Mouse (Mus musculus) layer of hippocampus, adult 2 months (tissue): ENCODE results near the gene Gramd2. TPM values are rescaled to one million over a fixed set of nuclear protein-coding genes. Genes with fewer than 3 reads are reported as not detected.

ENCODE experiments used
- DNase-seq, 2 experiments: peaks; one replicate each; pipeline ENCODE4 v3.0.0; 2022; ENCODE audit warnings: low spot score in 2 of 2
- H3K27ac ChIP-seq: fragments of 200-600 bp; 2 replicates; pipeline ENCODE4 v1.8.1; 2022
- H3K4me3 ChIP-seq: fragments of 200-600 bp; 2 replicates; pipeline ENCODE4 v1.8.1; 2022; ENCODE audit warnings: mild to moderate bottlenecking
- CTCF ChIP-seq: fragments of 200-600 bp; conservative IDR thresholded peaks from 2 replicates; pipeline ENCODE4 v1.8.1; 2022; ENCODE audit warnings: antibody characterized with exemption, mild to moderate bottlenecking, moderate library complexity
- long read RNA-seq, 2 experiments: library from polyadenylated mRNA; stranded (forward); transcript quantifications; one replicate each; pipeline ENCODE4 v2.0.0; 2021; ENCODE audit warnings: borderline mapping rate in 2 of 2
- total RNA-seq, 2 experiments: library from RNA; stranded (reverse); gene quantifications; 2 replicates each; pipeline ENCODE4 v1.2.3; 2021

Gene Gramd2
- 1 to 10 TPM; 5.7 to 7.5 TPM for total RNA-seq
- long read RNA-seq, experiment 1, partial matches to known transcripts = 0 of 5 reads
- long read RNA-seq, experiment 1, other reads (novel, unspliced or antisense) = 5 of 5 reads
- long read RNA-seq, experiment 2, partial matches to known transcripts = 0 of 4 reads
- long read RNA-seq, experiment 2, other reads (novel, unspliced or antisense) = 4 of 4 reads

DNA sequence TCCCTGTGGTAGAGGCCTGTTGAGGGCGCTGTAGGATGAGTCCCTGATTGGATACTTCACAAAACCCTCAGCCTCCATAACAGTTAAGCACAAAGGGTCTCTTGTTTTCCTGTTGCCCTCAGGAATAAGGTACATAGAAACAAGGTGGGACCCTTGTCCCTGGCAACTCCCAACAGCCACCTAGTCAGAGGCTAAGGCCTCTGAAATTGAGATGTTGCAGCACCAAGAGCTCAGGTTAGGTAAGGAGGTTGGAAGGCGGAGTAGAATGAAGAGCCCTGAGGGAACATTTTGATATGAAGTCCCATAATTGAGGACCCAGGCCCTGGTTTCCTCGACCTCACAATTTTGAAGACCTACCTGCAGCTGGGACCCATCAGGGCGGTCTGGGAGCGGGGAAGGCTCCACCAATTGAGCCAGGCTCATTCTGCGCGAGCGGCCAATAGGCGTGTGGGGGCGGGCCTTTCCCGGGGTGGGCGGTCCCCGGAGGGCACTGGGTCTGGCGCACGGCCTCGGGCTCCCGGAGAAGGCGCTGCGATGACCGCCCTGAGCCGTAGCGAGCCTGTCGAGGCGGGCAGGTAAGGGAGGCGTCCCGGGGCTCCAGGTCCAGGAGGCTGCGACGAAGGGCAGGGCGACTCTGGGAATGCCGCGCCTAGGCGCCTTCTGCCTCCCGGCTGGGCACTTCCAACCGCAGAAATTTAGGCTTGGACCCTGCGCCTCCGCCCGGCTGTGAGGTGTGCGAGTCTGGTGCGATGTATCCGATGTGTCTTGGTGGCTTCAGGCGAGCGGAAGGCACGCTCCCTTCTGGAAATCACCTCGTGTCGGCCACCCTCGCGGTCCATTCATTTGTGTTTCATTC is at the start of gene Gramd2:
Gene Gramd2, plus strand, starts transcription at position 467 of the 856 bp plus-strand sequence.
- peak; percentile 66 to 78 for DNase-seq
- Histone ChIP-seq H3K4me3 (peak within 1 kb of the TSS; percentile 70), H3K27ac (peak within 1 kb of the TSS; percentile 64)
- no peak for TF ChIP-seq CTCF

DNA sequence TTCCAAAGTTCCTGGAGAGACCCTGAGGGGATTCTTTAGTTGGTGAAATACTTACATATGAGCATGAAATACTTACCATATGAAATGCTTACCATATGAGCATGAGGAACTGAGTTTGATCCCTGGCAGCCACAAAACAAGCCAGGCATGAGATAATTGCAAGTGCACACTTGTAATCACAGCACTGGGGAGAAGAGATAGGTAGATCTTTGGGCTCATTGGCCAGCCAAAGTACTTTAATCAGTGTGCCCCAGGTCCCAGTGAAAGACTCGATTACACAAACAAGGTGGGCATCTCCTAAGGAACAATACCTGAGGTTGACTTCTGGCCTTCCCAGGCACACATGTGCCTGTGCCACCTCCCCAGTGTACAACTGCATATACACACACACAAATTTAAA is 41.6 kb upstream of the Gramd2 start:
- no peak for TF ChIP-seq CTCF
- DNase-seq = no peak
- H3K4me3 ChIP-seq = no peak overlapping the region
- no peak overlapping the region for H3K27ac ChIP-seq

DNA sequence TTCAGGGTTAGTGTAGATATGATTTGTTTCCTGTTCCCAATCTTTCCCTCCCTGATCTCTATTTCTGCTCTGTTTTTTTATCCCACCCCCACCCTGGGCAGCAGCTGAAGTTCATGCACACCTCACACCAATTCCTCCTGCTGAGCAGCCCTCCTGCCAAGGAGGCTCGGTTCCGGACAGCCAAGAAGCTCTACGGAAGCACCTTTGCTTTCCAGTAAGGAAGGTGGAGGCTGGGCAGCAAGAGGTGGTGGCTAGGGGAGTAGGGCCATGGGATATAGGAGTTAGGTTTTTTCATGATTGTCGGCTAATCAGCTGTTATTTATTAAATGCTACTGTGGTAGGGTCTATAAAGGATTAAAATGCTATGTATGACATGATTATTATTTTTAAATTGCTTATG is 40.0 kb upstream of the Gramd2 start:
- Histone ChIP-seq H3K4me3 (no peak overlapping the region), H3K27ac (no peak overlapping the region)
- TF ChIP-seq CTCF = no peak
- no peak for DNase-seq

DNA sequence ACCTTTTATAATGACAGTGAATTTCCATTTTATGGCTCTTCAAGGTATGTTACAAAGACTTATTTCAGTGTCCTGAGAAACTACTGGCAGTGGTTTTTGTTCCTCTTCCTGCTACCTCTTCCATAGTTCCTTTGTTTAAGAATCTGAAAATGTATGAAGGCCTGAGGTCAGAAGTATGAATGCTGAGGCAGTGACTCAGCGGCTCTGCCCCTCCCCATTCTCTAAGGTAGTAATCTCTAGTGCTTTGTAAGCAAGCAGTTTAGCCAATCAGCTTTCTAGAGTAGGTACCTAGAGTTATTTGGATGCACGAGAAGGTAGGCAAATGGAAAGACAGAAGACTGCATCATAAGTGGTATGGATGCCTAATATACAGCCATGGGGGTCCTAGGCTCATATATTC is 38.6 kb upstream of the Gramd2 start:
- TF ChIP-seq CTCF = no peak
- Histone ChIP-seq H3K4me3 (no peak overlapping the region), H3K27ac (no peak overlapping the region)
- DNase-seq = no peak

DNA sequence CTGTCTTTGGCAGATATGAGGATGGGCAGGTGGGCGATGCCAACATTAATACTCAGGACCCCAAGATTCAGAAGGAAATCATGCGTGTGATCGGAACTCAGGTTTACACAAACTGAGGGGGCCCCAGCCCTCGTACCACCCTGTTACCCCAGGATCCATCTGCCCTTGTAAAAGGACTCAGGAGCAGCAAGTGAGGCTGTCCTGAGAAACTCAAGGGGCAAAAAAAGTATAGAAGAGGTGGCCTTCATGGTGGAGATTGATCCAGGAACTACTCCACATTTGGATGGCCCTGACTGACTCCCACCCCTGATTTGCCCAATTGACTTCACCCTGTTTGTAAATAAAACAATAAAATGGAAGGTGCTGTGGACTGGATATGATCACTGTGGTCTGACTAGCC is 30.0 kb upstream of the Gramd2 start:
- no peak for DNase-seq
- H3K27ac ChIP-seq = no peak overlapping the region
- TF ChIP-seq CTCF = no peak
- H3K4me3 ChIP-seq = no peak overlapping the region

DNA sequence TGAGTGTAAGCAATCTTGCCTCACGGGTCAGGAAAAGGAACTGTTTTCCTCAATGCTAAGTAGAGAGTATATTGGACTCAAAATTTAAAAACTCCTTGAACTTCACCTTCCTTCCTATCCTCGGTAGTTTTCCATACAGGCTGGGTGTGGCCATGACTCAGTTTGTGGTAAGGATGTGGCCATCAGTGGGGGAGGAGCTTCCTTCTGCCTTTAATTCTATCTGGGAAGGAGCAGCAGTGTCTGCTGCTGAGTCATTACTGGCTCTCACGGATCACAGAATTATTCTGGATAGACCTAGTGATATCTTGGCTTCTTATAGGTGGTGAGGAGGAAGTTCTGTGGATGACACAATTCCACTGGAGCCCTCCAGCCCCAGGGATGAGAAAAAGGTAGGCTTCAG is 26.6 kb upstream of the Gramd2 start:
- TF ChIP-seq CTCF = no peak
- no peak for DNase-seq
- Histone ChIP-seq H3K4me3 (no peak overlapping the region), H3K27ac (peak overlapping the region; percentile 41; the same call in 1 of the 2 replicates)

DNA sequence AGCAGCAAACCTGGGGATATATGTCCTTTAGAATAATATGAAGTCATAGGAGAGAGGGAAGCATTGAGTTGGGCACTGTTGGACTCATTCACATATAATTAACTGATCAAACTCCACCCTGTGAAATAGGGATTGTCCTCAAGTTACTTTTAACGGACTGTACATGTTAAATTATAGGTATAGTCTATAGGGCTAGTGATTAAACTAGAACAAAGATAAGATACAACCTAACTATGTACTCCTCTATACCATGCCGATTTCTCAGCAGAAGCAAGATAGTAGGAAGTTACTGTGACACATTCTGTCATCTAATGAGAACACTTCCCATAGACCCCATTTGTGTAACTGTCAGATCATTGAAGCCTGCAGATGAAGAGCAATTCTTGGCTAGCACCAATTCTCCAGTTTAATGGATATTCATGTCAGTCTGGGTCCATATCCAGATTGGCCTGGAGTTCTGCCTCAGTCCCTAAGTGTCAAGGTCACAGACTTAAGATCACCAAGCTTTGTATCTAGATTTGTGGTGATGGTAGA is 25.4 kb upstream of the Gramd2 start:
- no peak overlapping the region for H3K4me3 ChIP-seq
- no peak overlapping the region for H3K27ac ChIP-seq
- no peak for DNase-seq
- TF ChIP-seq CTCF = no peak

DNA sequence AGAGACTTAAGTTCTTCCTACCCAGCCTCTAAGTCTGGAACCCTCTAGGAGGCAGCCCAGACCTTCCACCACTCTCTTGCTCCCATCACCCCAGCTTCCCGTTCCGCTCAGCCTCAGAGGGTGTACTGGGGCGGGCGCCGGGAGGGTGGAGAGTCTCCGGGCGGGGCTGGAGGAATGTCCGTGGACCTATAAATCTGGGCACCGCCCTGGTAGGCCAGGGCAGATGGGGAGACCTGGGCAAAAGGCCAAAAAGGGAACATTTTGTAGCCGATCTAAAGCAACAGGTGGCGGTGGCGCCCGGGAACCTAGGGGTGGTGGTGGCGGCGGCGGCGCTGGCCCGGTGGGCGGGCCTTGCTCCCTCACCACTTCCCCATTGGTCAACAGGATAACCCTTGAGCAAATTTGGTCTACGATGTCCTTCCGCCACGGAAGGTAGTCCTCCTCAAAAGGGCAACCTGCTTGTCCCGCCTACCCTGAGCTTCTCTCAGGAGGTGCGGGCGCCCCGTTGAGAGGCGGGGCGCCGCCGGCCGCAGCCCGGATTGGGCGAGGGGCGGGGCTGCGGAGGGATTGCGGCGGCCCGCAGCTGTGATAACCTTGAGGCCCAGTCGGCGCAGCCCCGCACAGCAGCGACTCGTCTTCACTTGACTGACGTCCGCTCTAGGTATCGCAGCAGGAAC is 23.8 kb upstream of the Gramd2 start, which contains the start of gene Pkm:
Gene Pkm, plus strand, starts transcription at position 411 of the 677 bp plus-strand sequence.
- Histone ChIP-seq H3K27ac (peak within 1 kb of the TSS; percentile 99), H3K4me3 (peak within 1 kb of the TSS; percentile 99)
- peak; percentile 46 for TF ChIP-seq CTCF
- peak; percentile 96 to 97 for DNase-seq

DNA sequence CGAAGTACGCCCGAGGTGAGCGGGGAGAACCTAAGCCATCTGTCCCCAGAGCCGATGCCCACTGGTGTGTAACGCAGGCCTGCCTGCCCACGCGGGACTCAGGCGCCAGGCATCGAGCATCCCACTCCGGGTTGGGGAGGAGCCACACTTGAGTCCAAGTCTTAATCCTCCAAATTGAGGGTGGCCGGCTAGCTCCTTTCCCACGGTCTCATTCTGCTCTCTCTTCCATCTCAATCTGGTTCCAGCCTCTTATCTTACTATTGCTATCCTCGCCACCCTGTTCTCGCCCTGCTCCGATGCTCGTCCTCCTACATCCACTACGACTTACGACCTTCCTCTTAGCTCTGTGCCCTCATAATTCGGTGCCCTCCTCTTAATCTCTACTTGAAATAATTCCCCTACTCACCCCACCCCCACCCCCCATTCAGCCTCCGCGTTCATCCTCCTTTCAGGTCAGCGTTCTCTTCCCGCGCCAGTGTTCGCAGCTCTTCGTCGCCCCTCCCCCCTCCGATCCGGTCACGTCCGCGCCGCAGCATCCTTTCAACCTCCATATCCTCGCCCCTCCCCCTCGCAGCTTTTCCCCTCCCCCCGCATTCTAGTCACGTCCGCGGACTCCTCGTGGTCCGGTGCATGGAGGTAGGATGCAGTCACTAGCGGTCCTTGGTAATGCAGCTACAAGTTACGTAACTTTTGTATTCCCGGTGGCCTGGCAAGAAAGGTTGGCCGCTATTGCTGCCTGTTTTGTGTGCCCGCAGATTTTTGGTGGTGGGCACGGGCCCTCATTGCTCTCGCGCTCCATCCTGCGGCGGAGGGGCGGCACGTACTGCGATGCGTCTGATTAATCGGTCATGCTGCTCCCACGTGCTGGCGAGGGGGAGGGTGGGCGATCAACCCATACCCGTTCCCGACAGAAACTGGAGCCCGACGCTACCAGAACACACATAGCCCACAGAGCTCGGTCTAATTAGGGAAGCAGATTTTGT is 23.0 kb upstream of the Gramd2 start:
- TF ChIP-seq CTCF = peak; percentile 70
- peak overlapping the region; percentile 99 for H3K27ac ChIP-seq
- DNase-seq = peak; percentile 86 to 89
- peak overlapping the region; percentile 99 for H3K4me3 ChIP-seq

DNA sequence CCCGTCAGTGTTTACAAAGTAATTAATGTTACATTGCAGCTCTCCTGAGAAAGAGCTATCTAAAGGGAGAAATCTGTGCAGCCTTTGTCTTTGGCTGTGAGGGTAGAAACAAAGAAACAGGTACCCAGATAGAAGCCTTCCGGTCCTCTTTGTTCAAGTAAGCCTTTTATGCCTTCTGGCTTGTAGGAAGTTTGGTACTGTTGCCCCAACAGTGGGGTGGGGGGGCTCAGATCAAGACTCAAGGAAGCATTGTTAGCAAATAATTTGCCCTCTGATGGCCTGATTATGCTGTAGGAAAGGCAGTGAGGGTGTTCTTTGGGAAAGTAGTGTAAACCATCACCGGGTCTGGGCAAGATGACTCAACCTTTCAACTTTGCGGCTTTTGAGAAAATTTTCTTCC is 21.8 kb upstream of the Gramd2 start:
- H3K4me3 ChIP-seq = peak overlapping the region; percentile 99
- no peak for TF ChIP-seq CTCF
- no peak for DNase-seq
- H3K27ac ChIP-seq = peak overlapping the region; percentile 99

DNA sequence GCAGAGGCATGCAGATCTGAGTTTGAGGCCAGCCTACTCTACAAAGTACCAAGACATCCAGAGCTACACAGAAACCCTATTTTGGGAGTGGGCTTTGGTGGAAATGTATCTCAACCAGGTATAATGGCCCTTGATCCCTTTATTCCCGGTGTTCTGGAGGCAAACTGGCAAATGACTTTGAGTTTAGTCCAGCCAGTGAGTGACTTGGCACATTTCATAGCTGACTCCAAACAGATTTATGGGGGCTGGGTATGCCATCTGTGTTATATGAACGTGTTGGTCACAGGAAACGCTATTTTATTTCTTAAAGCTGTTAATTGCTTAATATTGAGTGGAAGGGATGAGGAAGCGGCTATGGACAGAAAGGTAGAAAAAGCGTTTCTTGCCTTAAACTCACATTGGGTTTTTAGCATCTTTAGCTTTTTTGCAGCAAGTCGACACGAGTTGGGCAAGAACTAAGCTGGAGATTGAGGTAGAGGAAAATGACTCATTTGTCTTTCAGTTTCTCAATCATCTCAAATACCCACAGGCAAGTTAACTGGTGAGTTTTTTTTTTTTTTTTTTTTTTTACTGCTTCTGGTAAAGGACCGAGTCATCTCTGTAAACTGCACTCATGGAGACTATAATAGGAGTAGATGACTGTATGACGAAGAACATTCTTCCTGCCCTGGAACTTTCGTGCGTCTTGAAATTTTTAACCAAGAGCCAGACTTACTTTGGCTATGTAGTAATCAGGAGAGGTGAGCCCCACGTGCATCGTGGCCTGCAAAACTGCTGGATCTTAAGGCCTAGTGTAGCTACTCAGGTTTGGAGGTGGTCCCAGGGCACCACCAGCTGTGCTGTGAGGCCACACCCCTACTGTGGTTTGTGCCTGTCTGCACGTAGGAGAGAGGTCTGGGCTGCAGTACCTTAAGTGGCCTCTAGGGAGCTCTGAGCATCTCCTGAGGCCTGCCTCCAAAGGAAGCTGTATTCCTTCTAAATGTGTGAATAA is 20.6 kb upstream of the Gramd2 start:
- TF ChIP-seq CTCF = peak; percentile 96
- H3K4me3 ChIP-seq = peak overlapping the region; percentile 99
- DNase-seq = peak; percentile 76 to 77
- peak overlapping the region; percentile 99 for H3K27ac ChIP-seq
